Mouse (Mus musculus): Measurements from ENCODE around the gene Ing5.

DNA sequence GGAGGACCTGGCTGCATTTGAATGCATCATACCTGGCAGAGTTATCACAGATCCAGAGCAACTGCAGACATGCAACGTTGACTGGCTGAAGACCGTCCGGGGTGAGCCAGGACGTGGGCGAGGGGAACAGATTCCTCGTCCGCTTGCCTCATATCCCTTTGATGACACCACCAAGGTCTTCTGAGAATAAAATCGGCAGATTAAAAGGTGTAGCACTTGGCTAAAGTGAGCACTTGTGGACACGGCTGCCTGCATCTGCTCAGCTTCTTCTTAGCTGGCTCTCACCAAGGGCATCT lies 22.7 kb downstream of the Ing5 start:
- TF ChIP-seq CTCF (conservative IDR thresholded peaks at IDR 0.05 in 1 of 2, IDR thresholded peaks at IDR 0.05 in 1 of 2; ENCODE audit: low read depth in 2 of 2, low read length in 2 of 2), result no peak
- TF ChIP-seq EP300 (IDR thresholded peaks at IDR 0.05; ENCODE audit: low read length), result no peak
- TF ChIP-seq NRF1 (IDR thresholded peaks at IDR 0.05; ENCODE audit: low read depth, low read length), result no peak
- no peak for TF ChIP-seq BHLHE40 (IDR thresholded peaks at IDR 0.05; ENCODE audit: low read depth, low read length)
- TF ChIP-seq POLR2A (IDR thresholded peaks at IDR 0.05; ENCODE audit: low read depth, low read length), result no peak
- TF ChIP-seq ZKSCAN1 (IDR thresholded peaks at IDR 0.05; ENCODE audit: borderline replicate concordance, low read depth, low read length), result no peak
- TF ChIP-seq USF1 (IDR thresholded peaks at IDR 0.05; ENCODE audit: low read depth, low read length), result no peak

Measured in CH12.LX (cell line).